Mouse (Mus musculus) kidney, postnatal 25 days (tissue): ENCODE measurements around the gene Ihh.

Source experiments
- DNase-seq, 2 experiments: peaks; one replicate each; pipeline ENCODE4 v3.0.0; 2021; ENCODE audit warnings: mixed read lengths in 2 of 2

The Ihh gene

DNA sequence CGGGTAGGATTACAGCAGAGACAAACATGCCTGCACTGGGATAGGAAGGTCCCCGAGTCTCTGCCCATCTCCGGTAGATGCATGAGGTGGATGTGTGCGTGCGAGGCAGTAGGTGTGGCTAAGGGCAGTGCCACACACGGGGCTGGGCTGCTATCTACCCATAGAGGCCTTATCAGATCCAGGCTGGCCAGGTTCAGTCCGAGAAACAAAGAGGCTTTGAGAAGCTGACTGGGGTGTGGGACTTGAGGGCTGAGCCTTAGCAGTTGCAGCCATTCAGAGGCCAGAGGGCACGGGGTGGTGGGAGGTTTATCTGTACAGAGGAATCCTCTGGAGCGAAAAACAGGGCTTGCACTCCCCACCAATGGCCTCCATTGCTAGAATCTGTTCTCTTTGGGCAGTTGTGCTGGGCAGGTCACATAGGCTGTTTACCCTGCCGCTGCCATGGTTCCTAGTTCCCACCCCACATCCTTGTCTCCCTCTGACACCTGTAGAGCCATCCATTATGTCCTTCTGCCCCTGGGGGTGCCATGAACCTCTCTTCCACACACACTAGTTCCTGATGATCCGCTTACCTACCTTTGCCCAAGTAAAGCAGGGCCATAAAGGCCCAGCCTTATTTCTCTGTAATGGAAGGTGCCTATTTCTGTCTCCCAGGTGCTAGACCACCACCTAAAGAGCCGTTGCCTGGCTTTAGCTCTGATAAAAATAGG lies 9.7 kb downstream of the Ihh start:
- peak in 1 of 2 experiments; percentile 35 for DNase-seq

DNA sequence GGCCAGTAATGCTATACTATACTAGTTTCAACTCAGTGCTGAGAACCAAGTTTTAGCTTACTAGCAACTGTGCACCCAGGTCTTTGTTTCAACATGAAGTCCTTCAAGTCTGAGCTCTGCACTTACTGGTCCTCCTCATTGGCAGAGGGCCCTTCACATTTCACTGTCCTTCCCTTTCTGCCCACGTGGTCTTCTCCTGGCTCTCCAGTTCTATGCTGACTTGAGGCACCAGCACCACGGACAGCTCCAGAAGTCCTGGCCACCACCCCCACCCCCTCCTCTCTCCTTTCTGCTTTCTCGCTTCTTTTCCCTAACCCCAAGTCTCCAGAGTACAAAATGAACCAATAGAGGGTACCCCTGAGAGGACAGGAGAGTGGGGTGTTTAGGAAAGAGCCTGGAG lies 11.7 kb downstream of the Ihh start:
- peak; percentile 57 to 60 for DNase-seq

DNA sequence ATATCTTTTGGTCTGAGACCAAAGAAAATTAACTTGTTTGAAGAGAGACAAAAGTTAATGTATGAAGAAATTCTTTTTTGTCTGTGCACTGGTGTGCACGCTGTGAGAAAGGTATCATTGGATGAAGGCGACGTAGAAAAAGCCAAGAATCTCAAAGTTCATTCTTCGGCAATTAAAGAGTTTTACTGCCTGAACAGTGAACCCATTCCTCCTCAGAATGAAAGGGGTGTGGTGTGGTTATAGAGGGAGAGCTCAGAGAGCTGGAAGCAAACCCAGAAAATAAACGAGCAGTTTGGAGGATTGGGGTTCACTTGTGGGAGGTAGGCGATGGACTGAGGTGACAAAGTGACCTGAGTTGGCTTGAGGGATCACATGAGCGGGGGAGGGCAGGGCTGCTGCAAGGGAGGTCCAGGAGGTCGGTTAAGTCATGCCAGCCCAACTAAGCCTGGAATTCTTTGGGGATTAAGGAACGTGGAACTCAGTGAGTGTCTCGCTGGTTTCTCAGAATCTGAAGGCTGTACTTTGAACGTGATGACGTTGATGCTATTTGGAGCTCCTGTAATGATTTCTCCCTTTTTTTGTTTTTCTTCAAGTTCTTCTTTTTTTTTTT lies 15.1 kb downstream of the Ihh start:
- peak; percentile 73 to 89 for DNase-seq

DNA sequence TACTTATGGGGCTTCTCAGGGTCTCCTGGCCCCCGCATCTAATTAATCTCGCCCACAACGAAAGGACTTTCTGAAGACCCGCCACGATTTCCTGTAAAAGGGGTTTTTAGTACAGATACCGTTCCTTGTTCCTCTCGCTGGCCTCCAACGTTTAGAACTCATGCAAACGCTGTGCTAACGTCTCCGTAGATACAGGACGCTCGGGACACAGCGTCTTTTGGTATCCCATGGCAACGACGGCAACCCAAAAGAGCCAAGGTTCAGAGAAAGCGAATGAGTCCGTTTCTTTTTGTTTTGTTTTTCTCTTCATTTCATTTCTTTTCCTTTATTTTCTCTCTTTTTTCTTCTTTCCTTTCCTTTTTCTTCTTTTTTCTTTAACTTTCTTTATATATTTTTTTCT lies 16.1 kb downstream of the Ihh start, which contains the start of gene Cfap65:
Cfap65 (minus strand) TSS at position 198 of the 400 bp plus-strand sequence.
- peak; percentile 81 to 85 for DNase-seq

DNA sequence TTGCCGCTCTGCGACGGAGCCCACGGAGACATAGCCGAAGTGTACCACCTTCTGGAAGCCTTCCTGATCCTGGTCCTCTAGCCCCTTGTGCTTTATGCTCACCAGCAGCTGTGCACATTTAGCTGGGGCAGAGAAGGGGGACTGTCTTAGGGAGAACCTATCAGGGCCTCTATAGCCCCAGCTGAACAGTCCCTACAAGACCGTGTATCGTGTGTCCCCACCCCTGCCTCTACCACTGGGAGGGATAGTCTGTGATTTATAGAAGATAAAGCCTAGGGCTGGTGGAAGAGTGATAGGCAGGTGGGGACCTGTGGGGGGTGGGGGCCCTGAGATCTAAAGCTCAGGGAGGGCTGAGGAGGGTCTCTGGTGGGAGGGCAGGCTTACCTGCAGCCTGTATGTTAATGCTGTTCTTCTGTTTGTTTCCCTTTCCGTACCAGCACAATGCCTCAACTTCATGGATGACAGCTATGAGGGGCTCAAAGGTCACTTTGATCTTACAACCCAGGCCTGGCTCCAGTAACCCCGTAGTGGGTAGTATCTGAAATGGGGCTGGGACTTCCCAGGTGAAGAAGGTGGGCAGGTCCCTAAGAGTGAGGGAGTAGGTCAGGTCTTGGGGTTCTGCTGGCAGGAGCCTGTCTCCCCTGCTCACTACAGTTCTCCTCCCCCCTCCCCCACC lies 23.7 kb downstream of the Ihh start:
- no peak for DNase-seq

DNA sequence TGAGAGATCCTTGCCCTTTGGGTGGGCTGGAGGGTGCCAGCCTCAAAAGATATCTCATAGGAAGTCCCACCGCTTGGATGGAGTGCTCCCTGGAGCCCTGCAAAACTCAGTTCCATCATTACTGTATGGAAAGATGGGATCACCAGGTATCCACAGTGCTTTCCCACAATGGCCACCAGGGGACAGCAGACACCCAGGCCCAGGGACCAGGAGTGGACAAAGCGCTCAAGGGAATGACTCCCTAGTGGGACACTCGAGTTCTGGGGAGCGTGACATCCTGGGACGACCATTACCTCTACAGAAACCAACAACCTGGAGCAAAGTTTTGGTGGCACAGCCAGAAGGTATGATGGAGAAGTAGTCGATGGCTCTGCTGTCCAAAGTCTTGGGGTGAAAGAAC lies 24.8 kb downstream of the Ihh start:
- DNase-seq, result peak; percentile 75

DNA sequence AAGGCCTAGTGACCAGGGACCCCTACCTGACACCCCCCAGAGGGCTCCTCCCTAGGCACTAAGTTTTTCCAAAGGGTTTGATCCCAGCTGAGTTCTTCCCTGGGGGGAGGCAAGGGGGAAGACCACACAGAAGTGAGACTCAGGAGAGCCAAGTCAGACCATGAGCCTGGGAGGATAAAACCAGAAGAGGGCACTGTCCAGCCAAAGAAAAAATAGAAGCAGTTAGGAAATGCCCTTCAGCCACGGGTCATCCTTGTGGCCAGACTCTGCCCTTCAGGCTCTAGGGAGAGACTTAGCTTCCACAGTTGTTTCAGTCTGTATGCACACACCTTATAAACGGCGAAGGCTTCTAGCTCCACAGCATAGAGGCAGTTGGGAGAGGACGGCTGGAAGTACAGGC lies 27.0 kb downstream of the Ihh start:
- DNase-seq, result peak in 1 of 2 experiments; percentile 27

DNA sequence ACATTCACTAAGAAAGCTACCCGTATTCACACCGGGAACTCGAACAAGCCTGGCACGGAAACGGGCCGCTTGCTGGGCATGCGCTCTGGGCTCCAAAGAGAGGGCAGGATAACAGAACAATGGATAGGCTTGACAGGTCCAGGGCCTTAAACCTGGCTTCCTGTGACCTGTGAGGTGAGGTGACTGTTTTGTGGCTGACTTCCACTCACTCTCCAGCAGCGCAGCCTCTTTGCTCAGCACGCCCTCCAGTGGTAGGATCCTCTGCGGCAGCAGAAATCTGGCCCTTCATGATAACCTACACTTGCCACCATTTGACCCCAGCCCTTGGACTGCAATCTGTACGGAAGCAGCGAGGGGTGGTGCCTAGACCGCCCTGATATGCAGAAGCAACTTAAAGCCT lies 35.8 kb downstream of the Ihh start:
- DNase-seq, result peak; percentile 34 to 59

DNA sequence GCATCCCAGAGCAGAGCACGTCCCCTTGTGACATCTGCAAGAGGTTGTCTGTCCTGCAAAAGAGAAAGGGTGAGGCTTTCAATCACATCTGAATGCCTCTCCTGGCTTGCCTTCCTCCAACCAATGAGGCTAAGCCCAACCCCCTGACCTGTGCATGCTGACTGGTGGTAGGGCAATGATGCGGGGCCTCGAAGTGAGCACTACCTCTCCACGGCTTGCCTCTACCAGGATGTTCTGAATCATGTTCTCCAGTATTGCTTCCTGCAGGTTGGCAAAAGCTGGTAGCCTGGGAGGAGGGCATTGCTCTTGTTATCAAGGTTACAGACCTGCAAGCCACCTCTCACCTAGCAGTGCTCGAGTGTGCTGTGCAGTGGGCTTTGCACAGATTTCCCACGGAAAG lies 49.3 kb downstream of the Ihh start:
- DNase-seq, result no peak

DNA sequence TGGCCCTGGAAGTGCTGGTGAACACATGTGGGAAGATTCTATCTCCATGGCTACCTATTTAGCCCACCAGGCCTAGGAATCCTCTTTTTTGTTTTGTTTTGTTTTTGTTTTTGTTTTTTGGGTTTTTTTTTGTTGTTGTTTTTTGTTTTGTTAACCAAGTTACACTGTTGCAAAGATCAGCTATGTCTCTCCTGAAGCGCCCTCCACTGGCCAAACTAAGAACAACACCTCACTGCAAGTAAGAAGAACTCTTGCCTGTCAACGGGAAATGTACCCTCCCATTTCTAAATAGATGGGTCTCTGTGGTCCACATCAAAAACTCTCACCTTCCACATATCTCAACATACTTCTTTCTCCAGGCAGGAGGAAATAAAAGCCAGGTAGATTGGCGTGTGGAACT lies 49.8 kb downstream of the Ihh start:
- peak; percentile 65 to 83 for DNase-seq

DNA sequence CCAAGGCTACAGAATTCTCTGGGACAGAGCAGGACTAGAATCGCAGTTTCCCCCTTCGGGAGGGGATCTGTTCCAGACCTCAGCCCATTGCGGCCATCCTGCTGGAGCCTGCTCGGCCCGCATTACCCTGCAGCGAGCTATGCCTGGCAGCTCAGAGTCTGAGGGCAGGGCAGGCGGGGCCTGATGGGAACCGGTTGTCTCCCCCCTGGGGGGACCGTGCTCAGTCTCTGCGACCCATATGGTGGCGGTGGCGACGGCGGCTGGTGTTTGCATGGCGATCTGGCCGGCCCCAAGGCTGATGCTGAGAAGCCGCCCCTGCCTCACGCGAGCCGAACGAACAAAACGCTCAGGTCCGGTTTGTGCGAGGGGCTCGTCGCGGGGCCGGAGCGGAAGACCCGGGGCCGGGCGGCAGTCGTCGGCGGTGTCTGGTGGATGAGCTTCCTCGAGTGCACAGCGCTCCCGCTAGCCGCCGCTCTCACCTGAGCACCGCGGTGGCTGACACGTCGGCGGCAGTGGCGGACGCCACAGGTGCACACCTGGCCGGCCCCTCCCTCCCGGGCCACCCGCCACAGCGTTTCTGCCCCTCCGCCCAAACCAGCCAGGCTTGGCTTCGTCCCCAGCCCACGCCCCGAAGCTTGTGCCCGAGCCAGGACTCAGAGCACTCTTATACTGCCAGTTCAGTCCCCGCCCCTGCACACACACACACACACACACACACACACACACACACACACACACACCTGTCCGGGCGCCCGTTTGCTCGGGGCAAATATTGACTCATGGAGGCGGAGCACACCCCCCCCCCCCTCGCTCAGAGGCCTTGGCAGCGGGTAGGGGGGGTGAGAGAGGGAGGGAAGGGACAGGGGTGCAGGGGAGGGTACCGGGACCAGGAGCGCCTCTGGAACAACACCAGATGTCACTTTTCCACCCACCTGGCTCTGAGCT lies 50.9 kb downstream of the Ihh start:
- peak; percentile 45 to 76 for DNase-seq

DNA sequence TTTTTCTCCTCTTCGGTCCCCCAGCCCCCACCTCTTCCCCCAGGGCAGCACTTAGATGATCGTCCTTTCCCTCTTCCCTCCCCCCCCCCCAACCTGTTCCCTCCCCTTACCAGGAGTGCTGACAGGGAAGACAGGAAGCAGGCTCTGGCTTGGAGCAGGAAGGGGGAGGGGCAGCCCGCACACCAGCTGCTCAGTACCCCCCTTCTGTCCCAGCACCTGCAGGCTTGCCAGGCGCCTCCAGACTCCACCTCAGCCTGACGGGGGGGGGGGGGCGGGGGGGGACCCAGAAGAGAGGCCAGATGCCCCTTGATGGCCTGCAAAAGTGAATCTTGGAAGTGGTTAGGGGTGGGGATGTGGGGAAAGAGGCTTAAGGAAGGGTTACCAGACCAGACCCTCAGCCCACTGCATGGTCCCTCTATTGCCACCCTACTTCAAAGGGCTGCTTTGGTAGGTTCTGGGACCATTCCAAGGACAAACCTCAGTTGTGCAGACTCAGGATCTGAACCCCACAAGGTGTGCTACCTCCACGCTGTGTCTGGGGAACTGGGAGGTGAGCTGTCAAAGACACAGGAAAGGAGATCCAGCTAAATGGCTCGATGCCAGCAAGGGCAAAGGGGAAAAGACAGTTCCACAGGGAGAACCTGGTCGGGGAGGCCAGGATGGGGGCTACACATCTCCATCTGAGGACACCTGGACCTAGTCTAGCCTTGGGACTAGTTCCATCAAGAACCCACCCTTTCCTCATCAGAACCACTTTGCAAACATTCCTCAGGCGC lies 52.6 kb downstream of the Ihh start:
- peak; percentile 36 to 64 for DNase-seq

DNA sequence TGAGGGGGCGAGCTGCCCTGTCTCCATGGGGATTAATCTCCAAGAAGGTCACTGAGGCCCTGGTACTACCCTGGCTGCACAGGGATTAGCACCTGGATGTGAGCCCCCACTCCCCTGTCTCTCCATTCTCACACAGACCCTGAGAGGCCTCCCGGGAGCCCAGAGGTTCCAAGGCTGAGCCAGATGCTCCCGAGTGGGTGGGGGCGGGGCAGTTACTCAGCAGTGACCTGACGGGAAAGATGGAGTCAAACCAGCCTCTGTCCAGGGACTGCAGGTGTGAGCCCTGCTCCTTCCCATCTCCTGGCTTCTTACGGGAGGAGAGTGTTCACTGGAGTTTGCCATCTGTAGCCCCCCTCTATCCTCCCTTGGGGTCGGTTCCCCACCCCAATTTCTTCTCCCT lies 53.5 kb downstream of the Ihh start:
- DNase-seq, result no peak
